Mouse (Mus musculus) hindbrain, embryonic 14.5 days (tissue): Measurements from ENCODE around the gene Higd2a. TPM values are rescaled to one million over a fixed set of nuclear protein-coding genes. Genes with fewer than 3 reads are reported as not detected.

Experiments
- ATAC-seq: fragments of 200-750 bp; cut with Nextera tagmentation; 2 replicates; pipeline ENCODE4 v1.8.0; 2017; ENCODE audit warnings: moderate number of reproducible peaks, mild to moderate bottlenecking, moderate TSS enrichment, moderate library complexity; ENCODE audit not compliant: low FRiP score
- DNase-seq: peaks from one replicate; pipeline ENCODE4 v3.0.0-alpha.2; 2015; ENCODE audit warnings: low spot score
- H3K27ac ChIP-seq: fragments of 300-500 bp; sonication (generic); 2 replicates; pipeline ENCODE4 v1.5.1; 2014; ENCODE audit warnings: mild to moderate bottlenecking, moderate library complexity
- H3K27me3 ChIP-seq: fragments of 300-500 bp; sonication (generic); 2 replicates; pipeline ENCODE4 v1.6.1; 2014; ENCODE audit warnings: mild to moderate bottlenecking, low read length, mixed read lengths; ENCODE audit not compliant: control insufficient read depth, insufficient read depth
- H3K36me3 ChIP-seq: fragments of 300-500 bp; sonication (generic); replicated peaks from 2 replicates; pipeline ENCODE4 v1.6.1; 2014; ENCODE audit not compliant: control insufficient read depth, insufficient read depth
- H3K4me1 ChIP-seq: fragments of 300-500 bp; sonication (generic); replicated peaks from 2 replicates; pipeline ENCODE4 v1.6.1; 2014; ENCODE audit warnings: antibody characterized with exemption, low read length, mixed read lengths; ENCODE audit not compliant: control insufficient read depth, insufficient read depth
- H3K4me2 ChIP-seq: fragments of 300-500 bp; sonication (generic); replicated peaks from 2 replicates; pipeline ENCODE4 v1.6.1; 2014; ENCODE audit warnings: mild to moderate bottlenecking, moderate library complexity
- H3K4me3 ChIP-seq: fragments of 300-500 bp; sonication (generic); replicated peaks from 2 replicates; pipeline ENCODE4 v1.5.1; 2014; ENCODE audit warnings: mild to moderate bottlenecking, low read length
- H3K9ac ChIP-seq: fragments of 300-500 bp; sonication (generic); 2 replicates; pipeline ENCODE4 v1.6.1; 2014
- H3K9me3 ChIP-seq: fragments of 300-500 bp; sonication (generic); 2 replicates; pipeline ENCODE4 v1.6.1; 2016; ENCODE audit warnings: low read length; ENCODE audit not compliant: control insufficient read depth
- WGBS: fragments of 180-500 bp; shearing (Covaris S2); extraction: QIAGEN DNeasy Blood & Tissue Kit; methylation state at CpG from one replicate; pipeline ENCODE4 v1.1.7; 2014; 5-methylcytosine and 5-hydroxymethylcytosine counted together
- polyA plus RNA-seq: library from polyadenylated mRNA; unstranded; fragments of >200 nt; fragmentation: Nextera tagmentation; extraction: Ambion mirVana; gene quantifications from 2 replicates; pipeline ENCODE4 v1.2.1, GENCODE M21; 2014

Gene Higd2a
- polyA plus RNA-seq, 1 experiment from 2014 or later, result 275 TPM

- Histone ChIP-seq H3K9me3 (no peaks in the 10 kb centered on the region), H3K27me3 (no peaks in the 10 kb centered on the region), H3K4me1 (peaks cover 18% of the 10 kb centered on the region), H3K4me2 (no peak overlapping the region), H3K9ac (no peak overlapping the region), H3K27ac (no peak overlapping the region), H3K36me3 (peaks cover 55% of the 10 kb centered on the region), H3K4me3 (no peak overlapping the region)
- 83% methylated on average over 21 of the region's 21 CpGs for WGBS
- DNase-seq, result no peak
- ATAC-seq, result no peak
These were observed 12.1 kb upstream of the Higd2a start for GRCm38 (mm10) chr13:54577652-54578507.

GRCm38 (mm10) chr13:54581385-54581784, 8.6 kb upstream of the Higd2a start:
- Histone ChIP-seq H3K27ac (no peak overlapping the region), H3K27me3 (no peaks in the 10 kb centered on the region), H3K9me3 (no peaks in the 10 kb centered on the region), H3K4me3 (no peak overlapping the region), H3K36me3 (peaks cover 89% of the 10 kb centered on the region), H3K4me1 (peaks cover 8% of the 10 kb centered on the region), H3K4me2 (no peak overlapping the region), H3K9ac (no peak overlapping the region)
- no peak for DNase-seq
- 85% methylated on average over 2 of the region's 2 CpGs for WGBS
- no peak for ATAC-seq

- Histone ChIP-seq H3K27ac (no peak overlapping the region), H3K36me3 (peaks cover 89% of the 10 kb centered on the region)
- no peak for DNase-seq
These were observed 7.9 kb upstream of the Higd2a start for GRCm38 (mm10) chr13:54582126-54582525.

DNA sequence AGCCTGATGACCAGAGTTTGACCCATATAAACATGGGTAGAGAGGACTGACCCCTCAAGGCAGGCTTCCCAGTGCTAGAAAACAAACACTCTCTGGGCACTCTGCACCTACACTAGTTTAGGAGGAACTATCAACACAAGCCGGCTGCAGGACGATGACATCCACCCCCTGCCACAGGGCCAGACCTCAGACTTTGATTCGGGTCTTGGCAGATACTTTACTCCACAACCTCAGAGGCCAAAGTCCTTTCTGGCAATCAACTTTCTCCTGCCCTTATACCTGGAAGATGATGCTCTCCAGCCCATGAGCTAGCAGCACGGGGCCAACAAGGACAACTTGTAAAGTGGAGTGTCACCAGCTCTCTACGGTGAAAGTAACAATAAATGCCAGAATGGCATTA, 7.1 kb upstream of the Higd2a start:
- ATAC-seq, result no peak
- peaks cover 89% of the 10 kb centered on the region for H3K36me3 ChIP-seq
- 96% methylated on average over 5 of the region's 5 CpGs for WGBS

More at GRCm38 (mm10) chr13:54582126-54582525, 7.9 kb upstream of the Higd2a start:
- Histone ChIP-seq H3K4me1 (peaks cover 3% of the 10 kb centered on the region; the same call in 1 of the 2 replicates), H3K9me3 (no peaks in the 10 kb centered on the region), H3K27me3 (no peaks in the 10 kb centered on the region), H3K4me3 (no peak overlapping the region), H3K4me2 (no peak overlapping the region), H3K9ac (no peak overlapping the region)
- ATAC-seq, result no peak
- 65% methylated on average over 10 of the region's 10 CpGs for WGBS

GRCm38 (mm10) chr13:54585831-54586230, 4.2 kb upstream of the Higd2a start:
- Histone ChIP-seq H3K27ac (no peak overlapping the region), H3K9ac (no peak overlapping the region), H3K27me3 (no peaks in the 10 kb centered on the region), H3K4me3 (no peak overlapping the region), H3K4me1 (peaks cover 10% of the 10 kb centered on the region; the same call in 1 of the 2 replicates), H3K4me2 (no peak overlapping the region), H3K36me3 (peaks cover 71% of the 10 kb centered on the region), H3K9me3 (no peaks in the 10 kb centered on the region)
- no peak for DNase-seq
- ATAC-seq, result no peak
- 92% methylated on average over 11 of the region's 11 CpGs for WGBS

More for the DNA sequence above, 7.1 kb upstream of the Higd2a start:
- Histone ChIP-seq H3K9ac (no peak overlapping the region), H3K27ac (no peak overlapping the region), H3K4me3 (no peak overlapping the region), H3K4me2 (no peak overlapping the region), H3K27me3 (no peaks in the 10 kb centered on the region), H3K4me1 (peaks cover 2% of the 10 kb centered on the region; the same call in 1 of the 2 replicates), H3K9me3 (no peaks in the 10 kb centered on the region)
- DNase-seq, result no peak

- no peak overlapping the region for H3K27ac ChIP-seq
- WGBS, result 2% methylated on average over 24 of the region's 24 CpGs
These were observed 502 bp upstream of the Higd2a start for GRCm38 (mm10) chr13:54589414-54589995.

DNA sequence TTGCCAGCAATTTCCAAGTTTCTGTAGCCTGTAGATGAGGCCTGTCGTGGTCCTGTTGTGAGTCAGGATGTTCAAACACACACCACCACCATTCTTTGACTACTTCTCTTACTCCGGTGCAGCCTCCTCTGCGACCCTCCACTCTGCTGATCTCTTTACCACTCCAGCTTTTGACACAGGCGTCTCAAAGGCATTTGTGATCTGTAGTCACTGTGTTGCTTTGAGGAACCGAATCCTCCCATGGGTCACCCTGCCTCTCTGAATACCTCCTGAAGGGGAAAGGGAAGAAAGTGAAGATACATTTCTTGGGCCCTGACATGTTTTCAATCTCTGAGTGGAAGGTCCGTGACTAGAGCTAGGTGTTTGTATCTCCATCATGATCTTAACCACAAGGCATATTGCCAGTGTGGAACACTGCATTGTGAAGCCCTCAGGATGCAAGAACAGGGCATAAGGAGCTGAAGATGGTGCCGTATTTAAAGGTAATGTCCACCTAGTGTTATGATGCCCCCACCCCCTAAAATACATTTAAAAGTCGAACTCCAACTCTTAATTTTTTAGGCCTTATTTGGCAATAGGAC, 1.9 kb downstream of the Higd2a start:
- no peaks in the 10 kb centered on the region for H3K27me3 ChIP-seq
- peaks cover 51% of the 10 kb centered on the region for H3K36me3 ChIP-seq
- H3K4me1 ChIP-seq, result peaks cover 23% of the 10 kb centered on the region
- 94% methylated on average over 8 of the region's 8 CpGs for WGBS
- DNase-seq (no peak), ATAC-seq (no peak)
- no peak overlapping the region for H3K27ac ChIP-seq
- H3K9me3 ChIP-seq, result no peaks in the 10 kb centered on the region
- peak overlapping the region; percentile 70 for H3K4me2 ChIP-seq
- H3K9ac ChIP-seq, result peak overlapping the region; percentile 16; the same call in 1 of the 2 replicates
- H3K4me3 ChIP-seq, result peak overlapping the region; percentile 64; the same call in 1 of the 2 replicates

More at GRCm38 (mm10) chr13:54589414-54589995, 502 bp upstream of the Higd2a start:
- Histone ChIP-seq H3K4me1 (peaks cover 23% of the 10 kb centered on the region), H3K9ac (peak overlapping the region; percentile 80), H3K9me3 (no peaks in the 10 kb centered on the region), H3K4me2 (peak overlapping the region; percentile 70), H3K4me3 (peak overlapping the region; percentile 64), H3K27me3 (no peaks in the 10 kb centered on the region), H3K36me3 (peaks cover 49% of the 10 kb centered on the region)
- DNase-seq (no peak), ATAC-seq (no peak)

DNA sequence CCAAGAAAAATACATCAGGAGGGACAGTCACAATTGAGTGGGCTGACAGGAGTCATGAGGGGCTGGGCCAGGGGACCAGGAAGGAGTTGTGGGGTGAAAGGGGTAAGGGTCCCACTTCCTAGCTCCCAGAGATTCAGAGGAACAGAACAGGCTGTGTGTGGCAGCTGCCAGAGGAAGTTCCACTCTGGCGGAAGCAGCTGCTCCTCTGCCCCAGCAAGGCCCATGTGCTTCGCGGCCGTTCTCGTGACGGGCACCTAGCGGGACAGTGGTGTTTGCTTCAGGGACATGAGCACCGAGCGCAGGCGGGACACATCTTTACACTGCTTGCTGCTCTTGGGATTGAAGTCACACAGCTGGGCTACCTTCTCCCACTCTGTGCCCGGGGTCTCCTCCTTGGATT, 3.6 kb downstream of the Higd2a start:
- Histone ChIP-seq H3K27ac (no peak overlapping the region), H3K36me3 (peaks cover 53% of the 10 kb centered on the region), H3K4me2 (no peak overlapping the region), H3K9ac (no peak overlapping the region), H3K9me3 (no peaks in the 10 kb centered on the region), H3K4me3 (no peak overlapping the region), H3K27me3 (no peaks in the 10 kb centered on the region), H3K4me1 (peaks cover 23% of the 10 kb centered on the region)
- ATAC-seq (no peak), DNase-seq (no peak)
- WGBS, result 88% methylated on average over 11 of the region's 11 CpGs

DNA sequence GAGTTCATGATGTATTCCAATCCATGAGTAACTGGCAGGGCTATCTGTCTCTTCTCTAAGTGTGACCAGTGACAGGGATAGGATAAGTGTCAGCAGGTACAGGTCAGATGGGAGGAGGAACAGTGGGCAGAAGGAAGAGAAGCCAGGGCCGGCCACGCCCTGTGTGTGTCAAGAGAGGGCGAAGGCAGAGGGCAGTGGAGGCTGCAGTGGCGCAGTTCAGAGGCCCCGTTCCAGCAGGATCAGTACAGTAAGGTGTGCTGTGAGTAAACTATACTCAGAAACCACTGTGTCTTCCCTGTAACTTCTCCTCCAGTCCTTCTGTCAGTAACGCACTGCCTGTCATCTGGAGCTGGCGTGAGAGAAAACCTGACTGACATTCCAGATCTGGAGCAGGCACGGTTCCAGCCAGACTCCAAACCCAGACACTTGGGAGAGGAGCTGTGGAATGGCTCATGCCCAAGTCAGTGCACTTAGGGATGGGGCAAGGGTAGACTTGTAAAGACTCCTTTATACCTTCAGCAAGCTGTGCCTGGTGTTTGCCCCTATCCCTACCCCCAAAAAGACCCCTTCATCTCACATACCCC, 6.2 kb downstream of the Higd2a start:
- H3K4me2 ChIP-seq, result no peak overlapping the region
- H3K27ac ChIP-seq, result no peak overlapping the region
- DNase-seq (no peak), ATAC-seq (no peak)
- 79% methylated on average over 8 of the region's 8 CpGs for WGBS
- H3K4me3 ChIP-seq, result no peak overlapping the region
- H3K36me3 ChIP-seq, result peaks cover 62% of the 10 kb centered on the region
- H3K4me1 ChIP-seq, result peaks cover 10% of the 10 kb centered on the region
- H3K9me3 ChIP-seq, result no peaks in the 10 kb centered on the region
- H3K27me3 ChIP-seq, result no peaks in the 10 kb centered on the region
- H3K9ac ChIP-seq, result no peak overlapping the region
